Mouse (Mus musculus): ENCODE measurements around the gene Polr3b. TPM values are rescaled to one million over a fixed set of nuclear protein-coding genes. Genes with fewer than 3 reads are reported as not detected.

Polr3b gene
- total RNA-seq (2021): 10 to 100 TPM; 22.2 to 37.2 TPM
- long read RNA-seq, experiment 1, partial matches to known transcripts: 12 of 13 reads
- long read RNA-seq, experiment 1, other reads (novel, unspliced or antisense): 1 of 13 reads
- long read RNA-seq, experiment 2, partial matches to known transcripts: 3 of 4 reads
- long read RNA-seq, experiment 2, other reads (novel, unspliced or antisense): 1 of 4 reads

DNA sequence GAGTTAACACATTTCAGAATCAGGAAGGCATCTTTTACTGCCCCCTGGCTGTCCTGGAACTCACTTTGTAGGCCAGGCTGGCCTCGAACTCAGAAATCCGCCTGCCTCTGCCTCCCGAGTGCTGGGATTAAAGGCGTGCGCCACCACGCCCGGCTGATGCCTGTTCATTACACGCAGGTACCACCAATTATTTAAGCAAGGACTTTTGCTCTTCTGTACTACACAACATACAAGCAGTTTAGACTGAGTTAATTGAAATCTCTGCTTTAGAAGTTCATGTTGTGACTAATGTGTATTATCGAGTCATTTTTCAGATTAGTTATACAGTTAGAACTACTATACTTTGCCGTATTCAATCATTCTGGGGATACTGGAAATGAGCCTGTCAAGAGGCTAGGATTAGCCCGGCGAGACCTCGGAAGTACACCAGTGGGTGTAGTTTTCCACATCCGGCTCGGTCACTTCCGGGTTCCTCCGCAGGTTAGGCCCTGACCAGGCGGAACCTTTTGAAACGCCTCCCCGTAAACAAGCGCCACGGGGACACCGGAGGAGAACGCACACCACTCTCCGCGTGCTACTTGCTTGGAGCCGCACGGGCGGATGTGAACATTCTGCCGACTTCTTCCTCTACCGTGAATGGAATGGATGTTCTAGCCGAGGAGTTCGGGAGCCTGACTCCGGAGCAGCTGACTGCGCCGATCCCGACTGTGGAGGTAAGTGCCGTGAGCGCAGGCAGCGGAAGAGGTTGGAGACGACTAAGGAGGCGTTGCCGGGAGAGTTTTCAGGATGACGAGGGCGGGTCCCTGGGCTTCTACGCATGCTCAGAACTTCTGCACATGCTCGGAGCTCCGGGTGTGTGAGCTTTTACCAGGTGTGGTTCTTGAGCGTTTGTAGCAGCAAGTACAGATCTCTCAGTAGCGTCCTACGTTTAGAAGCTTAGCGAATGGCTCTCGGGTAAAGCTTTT lies at the start of gene Polr3b:
Gene Polr3b (plus strand): TSS at position 467 of the 965 bp plus-strand sequence.
- peak; percentile 95 to 96 for DNase-seq

DNA sequence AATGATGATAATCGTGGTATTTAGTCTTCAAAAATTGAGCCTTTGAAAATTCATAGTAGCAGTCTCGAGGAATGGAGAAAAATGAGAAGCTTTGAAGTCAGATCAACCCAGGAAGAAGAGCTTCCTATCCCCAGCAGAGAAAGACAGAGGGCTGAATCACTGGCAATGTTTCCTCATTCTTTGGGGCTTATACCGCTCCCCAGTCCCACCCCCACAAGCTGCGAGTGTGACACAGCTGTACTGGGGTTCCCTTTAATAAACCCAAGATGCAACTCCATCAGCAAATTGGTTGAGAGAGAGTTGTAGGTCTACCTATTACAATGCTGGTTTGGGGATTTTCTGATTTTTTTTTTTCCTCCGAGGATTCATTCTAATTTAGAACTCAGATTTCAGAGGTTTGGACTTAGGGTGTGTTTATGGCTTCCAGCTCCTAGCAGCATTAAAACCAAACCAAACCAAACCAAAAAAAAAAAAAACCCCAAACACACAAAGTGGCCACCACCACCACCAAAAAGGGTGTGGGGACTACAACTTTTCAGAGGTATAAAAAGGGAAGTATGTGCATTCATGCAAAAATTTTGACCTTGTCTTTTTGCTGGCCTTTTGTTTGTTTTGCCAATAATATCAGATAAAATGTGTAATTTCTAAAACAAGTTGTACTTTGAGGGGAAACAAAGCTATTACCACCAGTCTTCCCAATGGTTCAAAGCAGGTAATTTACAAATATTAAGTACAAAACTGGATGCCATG lies 48.2 kb upstream of the Polr3b start:
- DNase-seq: no peak

DNA sequence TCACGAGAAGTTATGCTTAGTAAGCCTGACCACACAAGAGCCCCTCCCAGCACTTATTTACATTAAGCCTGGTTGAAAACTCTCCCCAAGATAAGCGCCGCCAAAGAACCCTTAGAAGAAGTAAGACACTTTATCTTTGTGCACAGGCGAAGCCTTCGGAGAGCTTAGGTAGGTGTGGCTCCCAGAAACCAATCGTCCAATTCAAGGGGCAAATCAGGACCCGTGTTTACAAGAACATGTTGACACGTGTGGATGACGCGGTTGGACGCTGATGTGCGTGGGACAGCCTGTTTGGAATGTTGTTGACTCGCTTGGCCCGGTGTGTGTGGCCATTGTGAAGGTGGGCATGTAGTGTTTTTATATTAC lies 46.1 kb upstream of the Polr3b start:
- no peak for DNase-seq

DNA sequence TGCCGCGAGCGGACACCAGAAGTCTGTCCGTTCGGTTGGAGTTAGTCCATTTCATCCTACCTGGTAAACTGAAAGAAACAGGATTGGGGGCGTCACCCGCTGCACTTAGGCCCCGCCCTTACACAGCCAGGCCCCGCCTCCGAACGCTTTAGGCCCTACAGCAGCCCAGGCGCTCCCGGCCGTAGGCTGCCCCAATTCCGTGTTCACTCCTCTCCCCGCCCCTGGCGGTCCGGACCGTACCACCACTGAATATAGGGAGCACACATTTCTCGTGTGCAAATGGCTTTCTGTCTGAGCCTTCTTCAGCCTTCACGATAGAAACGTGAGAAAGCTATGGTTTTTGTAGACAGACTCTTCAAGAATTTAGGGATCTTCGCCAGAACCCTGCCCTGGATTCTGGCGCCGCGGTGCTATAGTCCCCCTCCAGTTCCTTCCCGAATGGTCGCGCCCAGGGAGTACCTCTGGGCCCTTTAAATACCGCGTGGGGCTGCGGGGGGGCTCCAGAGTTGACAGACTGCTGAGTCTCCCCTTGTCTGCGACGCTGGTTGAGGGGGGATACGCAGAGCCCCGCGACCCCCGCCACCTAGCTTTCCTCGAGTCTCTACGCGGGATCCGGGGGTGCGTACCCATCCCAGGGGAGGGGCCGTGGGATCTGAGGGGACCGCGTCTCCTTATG lies 45.6 kb upstream of the Polr3b start, which contains the start of gene Tcp11l2:
Gene Tcp11l2 (plus strand): TSS at position 232 of the 676 bp plus-strand sequence.
- peak; percentile 94 to 96 for DNase-seq

DNA sequence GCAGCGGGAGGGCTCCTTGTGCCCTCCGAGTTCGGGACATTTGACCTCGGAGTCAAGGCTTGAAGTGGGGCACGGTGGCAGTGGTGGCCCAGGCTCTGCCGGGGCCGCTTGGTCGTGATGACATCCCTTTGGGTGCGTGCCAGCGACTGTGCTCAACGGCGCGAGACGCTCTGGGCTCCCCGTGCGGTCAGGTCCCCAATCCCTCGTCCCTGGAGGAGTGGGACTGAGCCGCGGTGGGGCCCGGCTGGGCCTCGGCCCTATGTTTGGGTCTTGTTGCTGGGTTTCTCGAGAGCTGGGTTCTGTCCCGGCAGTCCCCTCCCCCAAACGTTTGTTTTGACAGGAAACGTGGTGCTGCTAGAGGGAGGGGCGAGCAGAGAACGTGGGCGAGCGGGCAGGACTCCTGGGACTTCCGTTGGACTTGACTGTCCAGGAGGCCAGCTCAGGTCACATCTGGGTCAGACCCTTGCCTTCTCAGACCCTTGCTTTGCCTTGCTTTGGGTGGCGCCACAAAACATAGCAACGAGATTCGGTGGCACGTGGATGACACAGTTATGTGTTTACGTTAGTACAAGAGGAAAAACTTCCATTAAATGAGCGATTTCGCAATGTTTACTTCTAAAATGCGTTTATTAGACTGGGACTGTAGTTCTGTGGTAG lies 44.9 kb upstream of the Polr3b start:
- DNase-seq: peak; percentile 82 to 89

DNA sequence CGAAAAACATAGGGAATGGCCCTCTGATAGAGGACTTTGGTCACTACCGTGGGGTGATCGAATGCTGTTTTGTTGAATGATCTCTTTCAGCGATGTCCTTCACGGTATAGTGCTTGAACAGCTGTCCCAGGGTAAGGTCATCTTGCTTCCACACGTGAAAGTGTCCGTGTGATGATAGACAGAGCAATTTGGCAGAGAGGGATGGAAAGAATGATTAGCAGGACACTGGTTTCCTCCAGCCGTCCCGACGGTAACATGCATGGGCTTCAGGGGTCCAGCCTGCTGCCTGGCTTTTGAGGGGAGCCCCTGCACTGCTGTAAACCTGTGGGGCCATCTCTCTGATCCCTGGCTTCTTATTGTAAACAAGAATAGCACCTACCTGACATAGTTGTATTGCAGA lies 43.4 kb upstream of the Polr3b start:
- no peak for DNase-seq

DNA sequence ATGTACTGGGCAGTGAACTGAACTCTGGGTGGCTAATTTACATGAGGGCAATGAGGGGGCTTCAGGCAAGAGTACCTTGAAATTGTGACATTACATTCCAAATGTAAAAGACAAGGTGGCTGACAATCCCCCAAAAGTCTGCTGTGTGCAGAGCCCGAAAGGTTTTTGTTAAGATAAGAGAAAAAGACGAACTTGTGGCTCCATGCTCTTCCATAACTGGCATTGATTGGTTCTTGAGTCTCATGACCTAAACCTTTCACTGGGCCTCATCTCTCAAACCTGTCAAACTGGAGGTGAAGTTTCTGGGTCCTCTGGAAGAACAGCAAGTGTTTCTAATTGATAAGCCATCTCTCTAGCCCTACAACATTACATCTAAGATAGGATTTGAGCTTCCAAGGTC lies 42.6 kb upstream of the Polr3b start:
- no peak for DNase-seq

DNA sequence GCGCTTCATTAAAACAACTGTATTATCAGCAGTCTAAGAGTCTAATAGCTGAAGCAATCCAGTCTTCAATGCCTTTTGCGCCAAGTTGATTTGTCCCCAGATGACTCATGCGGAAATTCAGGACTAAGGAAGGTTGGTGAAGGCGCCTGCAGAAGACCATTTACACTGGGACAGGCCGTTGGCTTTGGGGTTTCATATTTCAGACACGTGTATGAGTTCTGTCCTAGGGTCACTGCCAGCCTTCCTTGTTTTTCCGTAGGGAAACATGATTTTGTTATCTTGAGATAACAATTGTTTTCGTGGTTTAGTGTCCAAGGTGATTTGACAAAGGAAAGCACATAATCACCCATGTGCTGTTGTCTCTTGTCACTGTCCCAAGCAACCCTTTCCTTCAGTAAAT lies 40.9 kb upstream of the Polr3b start:
- DNase-seq: peak; percentile 21 to 28

DNA sequence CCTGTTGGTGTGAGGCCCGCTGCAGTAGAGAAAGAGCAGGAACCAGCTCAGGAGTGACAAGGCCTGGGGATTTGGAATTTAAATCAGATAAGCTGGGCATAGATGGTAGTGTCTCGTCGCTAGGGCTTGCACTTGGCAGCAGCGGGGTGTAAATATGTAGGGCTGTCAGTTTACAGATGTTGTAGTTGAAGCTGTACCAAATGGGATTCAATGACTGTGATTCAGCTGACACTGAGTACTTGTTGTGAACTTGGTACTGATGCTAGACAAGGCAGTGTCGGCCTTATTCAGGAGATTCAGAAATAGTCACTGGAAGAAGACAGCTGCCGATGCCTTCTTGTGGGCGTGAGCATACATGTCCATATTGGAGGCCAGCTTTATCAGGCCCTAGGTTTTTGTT lies 39.9 kb upstream of the Polr3b start:
- DNase-seq: no peak

DNA sequence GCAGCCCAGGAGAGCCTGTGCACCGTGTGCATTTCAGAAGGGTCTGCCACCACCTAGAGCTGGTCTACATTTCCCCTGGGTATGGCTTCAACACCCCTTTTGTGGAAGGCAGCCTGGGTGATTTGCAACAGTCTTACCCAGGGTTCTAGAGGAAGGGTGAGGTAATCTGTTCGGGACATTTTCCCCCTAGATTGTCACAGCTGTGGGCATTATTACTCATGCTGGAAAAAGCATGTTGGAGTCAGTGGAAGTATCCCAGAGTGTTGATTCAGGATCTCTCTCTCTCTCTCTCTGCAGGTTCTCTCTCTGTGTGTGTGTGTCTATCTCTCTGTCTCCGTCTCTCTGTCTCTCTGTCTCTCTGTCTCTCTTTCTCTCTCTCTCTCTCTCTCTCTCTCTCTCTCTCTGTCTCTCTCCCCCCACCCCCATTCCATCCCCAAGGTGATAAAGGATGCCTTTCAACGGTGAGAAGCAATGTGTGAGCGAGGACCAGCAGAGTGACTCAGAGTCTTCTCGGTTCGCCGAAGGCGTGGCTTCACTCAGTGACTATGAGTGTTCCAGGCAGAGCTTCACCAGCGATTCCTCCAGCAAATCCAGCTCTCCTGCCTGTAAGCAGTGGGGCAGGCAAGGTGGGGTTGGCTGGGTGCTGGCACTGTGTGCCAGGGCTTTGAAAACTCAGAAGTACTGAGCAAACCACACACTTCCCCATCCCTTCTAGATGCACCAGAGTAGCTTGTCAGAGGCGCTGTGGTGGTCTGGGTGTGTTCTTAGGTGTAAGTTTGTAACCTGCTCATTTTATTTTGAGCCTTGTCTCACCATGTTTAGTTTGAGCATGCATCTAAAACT lies 37.4 kb upstream of the Polr3b start:
- peak; percentile 24 to 40 for DNase-seq

DNA sequence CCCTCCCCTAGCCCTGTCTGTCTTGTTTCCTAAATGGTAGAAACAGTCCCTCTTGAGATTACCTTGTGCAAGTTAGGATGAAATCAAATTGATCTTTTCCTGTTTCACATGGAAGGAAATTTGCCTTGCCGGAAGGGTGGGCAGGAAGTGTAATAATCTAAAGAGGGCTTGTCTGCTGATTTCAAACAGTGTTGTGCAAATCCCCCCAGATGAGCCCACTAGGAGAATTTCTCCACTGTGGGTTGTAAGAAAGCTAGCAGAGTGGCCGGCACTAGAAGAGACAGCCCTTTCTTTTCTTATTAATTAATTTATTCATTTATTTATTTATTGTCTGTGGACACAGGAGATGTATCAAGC lies 36.8 kb upstream of the Polr3b start:
- no peak for DNase-seq

DNA sequence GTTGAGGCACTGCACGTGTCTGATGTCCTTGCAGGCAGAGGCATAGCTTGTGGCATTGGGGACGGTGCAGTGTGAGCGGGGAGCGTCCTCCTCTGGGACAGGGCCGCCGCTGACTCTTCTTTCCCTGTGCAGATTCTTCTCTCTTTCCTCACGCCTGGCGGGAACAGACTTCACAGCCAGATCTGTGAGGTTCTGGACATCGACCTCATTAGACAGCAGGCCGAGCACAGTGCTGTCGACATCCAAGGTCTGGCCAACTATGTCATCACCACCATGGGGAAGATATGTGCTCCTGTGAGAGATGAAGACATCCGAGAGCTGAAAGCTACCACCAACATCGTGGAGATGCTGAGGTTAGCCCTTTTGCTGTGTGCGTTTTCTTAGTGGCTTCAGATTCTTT lies 31.1 kb upstream of the Polr3b start:
- peak; percentile 57 to 77 for DNase-seq

DNA sequence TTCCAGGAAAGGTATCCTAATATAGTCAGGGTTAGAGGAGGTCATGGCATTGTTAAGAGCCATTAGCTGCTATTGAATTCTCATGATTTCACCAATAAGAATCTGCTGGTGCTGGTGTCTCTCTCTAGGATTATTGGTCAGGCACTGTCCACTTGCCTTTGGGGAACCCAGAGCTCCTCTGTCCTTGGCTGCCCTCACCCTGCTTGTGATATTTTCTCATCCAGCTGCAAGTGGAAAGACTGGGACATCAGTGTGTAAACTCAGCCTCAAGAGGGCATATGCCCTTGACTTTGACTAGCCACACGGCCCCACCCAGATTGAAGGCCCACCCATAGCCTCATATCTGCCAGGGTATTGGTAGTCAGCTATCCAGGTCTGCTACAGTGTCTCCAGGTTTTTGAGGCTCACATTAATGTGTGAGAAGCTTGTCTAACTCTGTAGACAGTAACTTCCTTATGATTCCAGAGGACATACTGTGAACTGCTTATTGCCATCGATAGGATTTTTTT lies 30.4 kb upstream of the Polr3b start:
- DNase-seq: no peak

DNA sequence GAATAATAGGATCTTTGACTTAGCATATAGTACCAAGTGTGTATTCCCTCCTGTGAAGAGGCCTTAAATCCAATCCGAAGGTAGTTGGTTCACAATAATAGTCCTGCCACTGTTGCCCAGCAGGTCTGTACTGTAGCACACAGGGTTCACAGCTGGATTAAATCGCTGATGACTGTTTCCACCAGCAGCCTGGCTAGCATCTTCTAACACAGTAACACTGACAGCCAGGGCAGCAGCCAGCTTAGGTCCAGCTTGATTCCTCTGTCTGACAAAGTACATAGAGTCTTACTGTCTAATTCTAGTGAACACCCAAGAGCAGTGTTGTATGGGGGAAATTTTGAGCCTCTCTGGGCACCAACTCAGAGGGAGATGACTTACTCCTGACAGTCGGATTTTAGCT lies 29.3 kb upstream of the Polr3b start:
- no peak for DNase-seq

DNA sequence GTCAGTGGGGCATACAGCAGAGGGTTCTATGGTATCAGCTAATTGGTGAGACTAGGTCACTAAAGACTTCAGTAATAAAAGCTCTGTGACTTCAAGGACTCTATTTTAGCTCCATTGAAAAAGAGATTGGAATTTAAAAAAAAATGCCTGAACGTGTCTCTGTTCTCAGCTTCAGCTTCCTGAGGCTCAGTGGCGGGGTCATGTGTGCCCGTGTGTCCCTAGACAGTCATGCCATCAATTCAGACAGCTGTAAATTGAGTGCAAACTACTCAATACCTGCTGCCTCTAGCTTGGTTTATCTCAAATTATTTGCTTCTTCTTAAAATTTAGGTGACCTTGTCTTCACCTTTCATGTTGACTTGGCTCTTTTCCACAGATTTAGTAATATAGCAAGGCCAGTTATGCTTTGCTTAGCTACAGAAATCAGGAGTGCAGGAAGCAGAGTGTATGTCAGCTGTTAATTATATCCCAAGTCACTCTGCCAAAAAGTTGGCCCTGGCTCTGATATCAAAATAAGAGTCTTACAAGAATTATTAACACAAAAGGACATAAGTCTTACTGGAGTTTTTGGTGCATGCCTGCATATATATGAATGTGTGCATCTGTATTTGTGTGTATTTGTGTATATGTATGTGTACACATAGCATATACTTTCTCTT lies 24.8 kb upstream of the Polr3b start:
- peak; percentile 20 to 44 for DNase-seq

DNA sequence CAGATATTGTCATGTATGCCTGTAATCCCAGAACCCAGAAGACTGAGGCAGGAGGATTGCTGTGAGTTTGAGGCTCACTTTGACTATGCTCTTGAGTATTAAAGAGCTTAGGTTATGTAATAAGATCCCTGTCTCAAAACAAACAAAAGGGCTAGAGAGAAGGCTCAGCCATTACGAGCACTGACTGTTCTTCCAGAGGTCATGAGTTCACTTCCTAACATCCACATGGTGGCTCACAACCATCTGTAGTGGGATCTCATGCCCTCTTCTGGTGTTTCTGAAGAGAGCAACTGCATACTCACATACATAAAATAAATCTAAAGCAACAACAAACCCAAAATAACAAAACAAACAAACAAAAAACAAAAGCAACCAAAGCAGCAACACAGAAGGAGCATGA lies 23.9 kb upstream of the Polr3b start:
- no peak for DNase-seq

DNA sequence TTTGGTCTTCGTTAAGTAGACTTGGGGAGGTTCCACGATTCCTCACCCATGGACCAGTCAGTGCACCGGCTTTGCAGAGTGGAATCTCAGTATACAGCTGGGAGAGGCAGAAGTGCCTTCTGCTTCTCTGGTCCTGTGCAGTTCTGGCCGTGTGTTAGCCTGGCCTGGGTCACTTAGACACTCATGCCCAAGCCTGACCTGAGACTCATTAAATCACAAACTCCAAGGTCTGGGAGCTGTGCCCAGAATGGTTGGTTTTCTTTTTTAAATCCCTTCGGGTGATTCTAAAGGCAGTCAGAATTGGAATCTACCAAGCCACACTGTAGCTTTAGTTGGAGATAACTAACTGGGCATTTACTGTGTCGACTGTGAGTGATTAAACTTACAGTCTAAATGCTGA lies 22.0 kb upstream of the Polr3b start:
- DNase-seq: peak; percentile 75 to 79

DNA sequence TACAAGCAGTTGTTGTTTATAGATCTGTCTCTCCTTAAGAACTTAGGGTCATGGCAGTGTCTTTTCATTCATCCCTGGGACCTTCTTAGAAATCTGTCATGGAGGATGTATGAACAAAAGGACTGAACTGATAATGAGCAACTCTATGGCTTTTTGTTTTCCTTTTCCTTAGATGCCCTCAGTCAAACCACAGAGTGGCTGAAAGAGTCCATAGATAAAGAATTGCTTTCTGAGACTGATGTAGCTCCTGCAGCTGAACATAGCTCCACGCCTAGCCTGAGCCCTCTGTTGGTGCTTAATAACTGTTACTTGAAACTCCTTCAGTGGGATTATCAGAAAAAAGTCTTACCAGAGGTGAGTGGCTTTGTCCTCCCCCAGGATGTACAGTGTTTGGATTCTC lies 17.8 kb upstream of the Polr3b start:
- no peak for DNase-seq

DNA sequence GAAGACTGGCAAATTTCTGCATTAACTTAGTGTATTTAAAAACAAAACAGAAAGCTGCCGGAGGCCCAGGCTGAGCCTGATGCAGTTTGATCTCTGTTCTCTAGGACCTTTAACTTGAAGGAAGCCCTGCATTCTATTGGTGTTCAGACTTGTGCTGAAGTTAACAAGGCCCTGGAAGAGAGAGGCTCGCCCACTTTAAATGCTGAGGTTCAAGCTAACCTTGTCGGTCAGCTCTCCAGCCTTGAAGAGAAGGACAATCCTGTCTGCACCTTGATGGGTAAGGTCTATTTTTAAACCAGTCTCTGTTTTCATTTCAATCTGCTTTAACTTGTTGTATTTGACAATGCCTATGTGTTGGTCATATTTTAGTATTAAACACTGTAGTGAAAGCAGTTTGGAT lies 13.7 kb upstream of the Polr3b start:
- DNase-seq: no peak

DNA sequence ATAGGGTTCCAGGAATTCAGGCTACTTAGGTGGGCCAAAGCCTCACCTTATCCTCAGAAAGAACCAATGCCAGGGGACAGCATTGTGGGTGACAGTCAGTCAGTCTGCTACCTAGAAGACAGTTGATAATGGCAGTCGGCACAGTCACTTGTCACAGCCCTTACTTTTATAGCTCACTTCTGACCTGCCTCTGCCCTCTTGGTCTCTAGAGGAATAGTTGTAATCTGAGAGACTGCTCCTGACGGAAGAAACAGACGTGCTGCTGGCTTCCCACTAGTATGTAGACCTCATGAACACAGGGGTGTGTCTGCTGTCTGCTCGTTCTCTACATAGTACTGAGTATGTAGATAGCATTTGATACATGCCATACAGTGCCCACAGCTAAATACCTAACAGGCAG lies 11.8 kb upstream of the Polr3b start:
- no peak for DNase-seq
